Mouse (Mus musculus): ENCODE measurements around the gene Mrpl47. TPM values are rescaled to one million over a fixed set of nuclear protein-coding genes. Genes with fewer than 3 reads are reported as not detected.

Gene Mrpl47
- polyA plus RNA-seq, 1 experiment from 2014 or later = 42.1 TPM

DNA sequence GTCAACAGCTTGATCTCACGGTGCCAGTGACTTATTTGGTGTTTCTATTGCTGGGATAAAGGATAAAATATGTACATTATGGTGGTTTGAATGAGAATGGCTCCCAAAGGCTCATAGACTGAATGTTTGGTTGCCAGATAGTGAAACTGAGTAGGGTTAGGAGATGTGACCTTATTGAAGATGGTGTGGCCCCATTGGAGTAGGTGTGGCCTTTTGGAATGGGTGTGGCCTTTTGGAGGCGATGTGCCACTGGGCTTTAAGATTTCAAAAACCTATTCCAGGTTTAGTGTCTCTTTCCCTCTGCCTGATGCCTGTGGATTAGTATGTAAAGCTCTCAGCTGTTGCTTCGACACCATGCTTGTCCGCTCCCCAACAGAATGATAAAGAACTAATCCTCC is 41.8 kb downstream of the Mrpl47 start:
- 80% methylated on average over 4 of the region's 4 CpGs for WGBS
- Histone ChIP-seq H3K27ac (ENCODE audit: low read depth, low read length) (no peak overlapping the region), H3K4me1 (ENCODE audit: control insufficient read depth, insufficient read depth, low read length) (no peaks in the 10 kb centered on the region), H3K4me3 (ENCODE audit: low read depth, low read length) (no peak overlapping the region), H3K27me3 (replicated peaks; ENCODE audit: control insufficient read depth, insufficient read depth, low read length) (no peaks in the 10 kb centered on the region), H3K9me3 (replicated peaks; ENCODE audit: control insufficient read depth, low read length) (no peaks in the 10 kb centered on the region), H3K36me3 (ENCODE audit: control insufficient read depth, insufficient read depth, low read length) (no peaks in the 10 kb centered on the region), H3K4me2 (ENCODE audit: low read length) (no peak overlapping the region), H3K9ac (ENCODE audit: low read length) (no peak overlapping the region)
- ATAC-seq = no peak
- no peak for DNase-seq (ENCODE audit: low spot score)

GRCm38 (mm10) chr3:32694737-32695582 is 42.4 kb downstream of the Mrpl47 start:
- H3K9ac ChIP-seq (ENCODE audit: low read length) = no peak overlapping the region
- DNase-seq (ENCODE audit: low spot score) (no peak), ATAC-seq (no peak)
- no peak overlapping the region for H3K4me2 ChIP-seq (ENCODE audit: low read length)
- H3K4me3 ChIP-seq (ENCODE audit: low read depth, low read length) = no peak overlapping the region
- H3K27me3 ChIP-seq (replicated peaks; ENCODE audit: control insufficient read depth, insufficient read depth, low read length) = no peaks in the 10 kb centered on the region
- no peaks in the 10 kb centered on the region for H3K9me3 ChIP-seq (replicated peaks; ENCODE audit: control insufficient read depth, low read length)
- WGBS = 80% methylated on average over 12 of the region's 12 CpGs
- no peaks in the 10 kb centered on the region for H3K4me1 ChIP-seq (ENCODE audit: control insufficient read depth, insufficient read depth, low read length)
- no peak overlapping the region for H3K27ac ChIP-seq (ENCODE audit: low read depth, low read length)
- no peaks in the 10 kb centered on the region for H3K36me3 ChIP-seq (ENCODE audit: control insufficient read depth, insufficient read depth, low read length)

DNA sequence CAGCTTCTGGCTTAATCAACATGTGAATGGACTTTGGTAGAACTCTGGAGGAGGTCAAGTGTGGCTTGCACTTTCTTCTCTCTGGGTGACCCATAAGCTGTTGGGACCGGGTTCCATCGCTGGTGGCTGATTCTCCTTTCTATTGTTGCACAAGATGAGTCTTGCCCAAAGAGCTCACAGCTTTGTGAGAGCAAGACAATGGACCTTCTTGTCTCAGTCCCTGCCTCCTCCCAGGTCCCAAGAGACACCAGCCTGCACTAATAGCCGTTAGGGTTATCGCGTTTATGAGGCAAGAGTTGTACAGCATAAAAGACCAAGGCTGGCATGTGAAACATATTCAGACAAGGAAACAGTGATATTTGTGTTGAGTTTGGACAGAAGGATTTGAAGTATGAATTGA is 43.2 kb downstream of the Mrpl47 start:
- H3K27me3 ChIP-seq (replicated peaks; ENCODE audit: control insufficient read depth, insufficient read depth, low read length) = no peaks in the 10 kb centered on the region
- H3K27ac ChIP-seq (ENCODE audit: low read depth, low read length) = no peak overlapping the region
- no peak overlapping the region for H3K4me2 ChIP-seq (ENCODE audit: low read length)
- H3K36me3 ChIP-seq (ENCODE audit: control insufficient read depth, insufficient read depth, low read length) = no peaks in the 10 kb centered on the region
- H3K4me1 ChIP-seq (ENCODE audit: control insufficient read depth, insufficient read depth, low read length) = no peaks in the 10 kb centered on the region
- no peak overlapping the region for H3K9ac ChIP-seq (ENCODE audit: low read length)
- WGBS = 49% methylated on average over 5 of the region's 5 CpGs
- no peak for DNase-seq (ENCODE audit: low spot score)
- no peaks in the 10 kb centered on the region for H3K9me3 ChIP-seq (replicated peaks; ENCODE audit: control insufficient read depth, low read length)
- ATAC-seq = no peak
- H3K4me3 ChIP-seq (ENCODE audit: low read depth, low read length) = no peak overlapping the region

- Histone ChIP-seq H3K36me3 (ENCODE audit: control insufficient read depth, insufficient read depth, low read length) (no peaks in the 10 kb centered on the region), H3K4me1 (ENCODE audit: control insufficient read depth, insufficient read depth, low read length) (no peaks in the 10 kb centered on the region), H3K27ac (ENCODE audit: low read depth, low read length) (no peak overlapping the region), H3K9ac (ENCODE audit: low read length) (no peak overlapping the region), H3K4me2 (ENCODE audit: low read length) (no peak overlapping the region), H3K9me3 (replicated peaks; ENCODE audit: control insufficient read depth, low read length) (no peaks in the 10 kb centered on the region), H3K27me3 (replicated peaks; ENCODE audit: control insufficient read depth, insufficient read depth, low read length) (no peaks in the 10 kb centered on the region), H3K4me3 (ENCODE audit: low read depth, low read length) (no peak overlapping the region)
- 71% methylated on average over 5 of the region's 5 CpGs for WGBS
- ATAC-seq (no peak), DNase-seq (ENCODE audit: low spot score) (no peak)
These were observed 45.6 kb downstream of the Mrpl47 start for GRCm38 (mm10) chr3:32691841-32692240.

DNA sequence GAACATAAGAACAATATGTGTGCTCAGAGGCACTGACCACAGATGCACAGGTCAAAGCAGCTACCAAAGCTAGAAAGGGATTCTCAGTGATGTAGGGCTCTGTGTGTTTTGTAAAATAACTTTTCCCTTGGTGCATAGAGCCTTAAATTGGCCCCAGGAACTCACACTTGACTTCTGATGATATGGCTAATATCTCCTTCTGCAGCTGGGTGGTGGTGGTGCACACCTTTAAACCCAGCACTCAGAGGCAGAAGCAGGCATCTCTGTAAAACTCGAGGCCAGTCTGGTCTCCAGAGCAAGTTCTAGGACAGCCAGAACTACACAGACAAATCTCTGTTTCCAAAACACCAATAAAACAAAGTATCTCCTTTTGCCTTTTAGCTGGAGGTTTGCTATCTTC is 46.5 kb downstream of the Mrpl47 start:
- Histone ChIP-seq H3K9me3 (replicated peaks; ENCODE audit: control insufficient read depth, low read length) (no peaks in the 10 kb centered on the region), H3K4me2 (ENCODE audit: low read length) (no peak overlapping the region), H3K9ac (ENCODE audit: low read length) (no peak overlapping the region), H3K27ac (ENCODE audit: low read depth, low read length) (no peak overlapping the region), H3K4me1 (ENCODE audit: control insufficient read depth, insufficient read depth, low read length) (no peaks in the 10 kb centered on the region), H3K36me3 (ENCODE audit: control insufficient read depth, insufficient read depth, low read length) (no peaks in the 10 kb centered on the region), H3K27me3 (replicated peaks; ENCODE audit: control insufficient read depth, insufficient read depth, low read length) (no peaks in the 10 kb centered on the region), H3K4me3 (ENCODE audit: low read depth, low read length) (no peak overlapping the region)
- DNase-seq (ENCODE audit: low spot score) (no peak), ATAC-seq (no peak)
- 45% methylated on average over 1 of the region's 1 CpGs for WGBS

DNA sequence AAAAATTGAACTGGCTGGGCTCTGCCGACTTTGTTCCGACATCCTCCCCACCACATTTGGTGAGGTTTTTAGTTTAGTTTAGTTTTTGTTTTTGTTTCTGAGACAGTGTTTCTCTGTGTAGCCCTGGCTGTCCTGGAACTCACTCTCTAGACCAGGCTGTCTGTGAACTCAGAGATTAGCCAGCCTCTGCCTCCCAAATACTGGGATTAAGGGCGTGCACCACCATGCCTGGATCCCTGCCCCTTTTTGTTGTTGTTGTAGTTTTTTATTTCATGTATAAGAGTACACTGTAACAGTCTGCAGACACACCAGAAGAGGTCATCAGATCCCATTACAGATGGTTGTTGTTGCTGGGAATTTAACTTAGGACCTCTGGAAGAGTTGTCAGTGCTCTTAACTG is 47.4 kb downstream of the Mrpl47 start:
- DNase-seq (ENCODE audit: low spot score) (no peak), ATAC-seq (no peak)
- Histone ChIP-seq H3K4me3 (ENCODE audit: low read depth, low read length) (no peak overlapping the region), H3K4me2 (ENCODE audit: low read length) (no peak overlapping the region), H3K27ac (ENCODE audit: low read depth, low read length) (no peak overlapping the region), H3K36me3 (ENCODE audit: control insufficient read depth, insufficient read depth, low read length) (no peaks in the 10 kb centered on the region), H3K27me3 (replicated peaks; ENCODE audit: control insufficient read depth, insufficient read depth, low read length) (no peaks in the 10 kb centered on the region), H3K4me1 (ENCODE audit: control insufficient read depth, insufficient read depth, low read length) (no peaks in the 10 kb centered on the region), H3K9ac (ENCODE audit: low read length) (no peak overlapping the region), H3K9me3 (replicated peaks; ENCODE audit: control insufficient read depth, low read length) (no peaks in the 10 kb centered on the region)
- WGBS = 91% methylated on average over 3 of the region's 3 CpGs

DNA sequence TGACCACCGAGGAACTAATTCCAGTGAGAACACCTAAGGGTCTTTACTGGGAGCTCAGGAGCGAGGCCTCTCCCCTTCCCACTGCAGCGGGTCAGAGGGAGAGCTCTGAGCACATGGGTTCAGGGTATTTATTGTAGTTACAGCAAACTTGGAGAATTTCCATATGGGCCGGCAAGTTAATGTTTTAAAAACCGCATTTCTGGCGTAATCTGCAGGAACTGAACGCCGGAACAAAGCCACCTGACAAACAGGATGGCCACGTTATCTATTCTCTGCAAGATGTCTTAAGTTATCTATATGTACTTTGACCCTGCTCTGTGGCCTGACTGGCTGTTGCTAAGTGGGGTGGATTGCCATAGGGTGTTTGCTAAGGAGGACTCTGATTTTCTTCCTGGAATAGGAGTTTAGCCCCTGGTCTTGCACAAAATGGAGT is 47.8 kb downstream of the Mrpl47 start:
- Histone ChIP-seq H3K4me1 (ENCODE audit: control insufficient read depth, insufficient read depth, low read length) (no peaks in the 10 kb centered on the region), H3K27me3 (replicated peaks; ENCODE audit: control insufficient read depth, insufficient read depth, low read length) (no peaks in the 10 kb centered on the region), H3K9ac (ENCODE audit: low read length) (no peak overlapping the region), H3K9me3 (replicated peaks; ENCODE audit: control insufficient read depth, low read length) (no peaks in the 10 kb centered on the region), H3K4me3 (ENCODE audit: low read depth, low read length) (no peak overlapping the region), H3K36me3 (ENCODE audit: control insufficient read depth, insufficient read depth, low read length) (no peaks in the 10 kb centered on the region), H3K27ac (ENCODE audit: low read depth, low read length) (no peak overlapping the region), H3K4me2 (ENCODE audit: low read length) (no peak overlapping the region)
- ATAC-seq (no peak), DNase-seq (ENCODE audit: low spot score) (no peak)
- 89% methylated on average over 9 of the region's 9 CpGs for WGBS

DNA sequence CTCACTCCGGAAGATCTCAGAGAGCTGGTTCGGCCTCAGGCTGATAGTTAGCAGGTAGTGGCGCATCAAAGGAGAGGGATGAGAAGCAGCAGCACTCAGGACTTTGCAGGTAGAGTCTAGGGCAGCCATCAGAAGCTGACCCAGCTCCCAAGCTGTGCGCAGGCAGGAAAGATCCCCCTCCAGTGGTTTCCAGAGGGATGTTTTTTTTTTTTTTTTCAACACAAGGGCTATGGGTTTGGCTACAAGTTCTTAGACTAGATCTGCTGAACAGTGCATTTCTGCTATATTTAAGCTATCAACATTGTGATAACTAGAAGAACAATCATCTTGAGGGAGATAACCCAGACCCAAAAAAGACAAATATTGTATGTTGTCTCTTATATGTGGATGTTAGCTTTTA is 50.2 kb downstream of the Mrpl47 start:
- Histone ChIP-seq H3K27ac (ENCODE audit: low read depth, low read length) (no peak overlapping the region), H3K36me3 (ENCODE audit: control insufficient read depth, insufficient read depth, low read length) (no peaks in the 10 kb centered on the region), H3K27me3 (replicated peaks; ENCODE audit: control insufficient read depth, insufficient read depth, low read length) (no peaks in the 10 kb centered on the region), H3K9ac (ENCODE audit: low read length) (no peak overlapping the region), H3K4me2 (ENCODE audit: low read length) (no peak overlapping the region), H3K4me1 (ENCODE audit: control insufficient read depth, insufficient read depth, low read length) (no peaks in the 10 kb centered on the region), H3K4me3 (ENCODE audit: low read depth, low read length) (no peak overlapping the region), H3K9me3 (replicated peaks; ENCODE audit: control insufficient read depth, low read length) (no peaks in the 10 kb centered on the region)
- DNase-seq (ENCODE audit: low spot score) (no peak), ATAC-seq (no peak)
- WGBS = 73% methylated on average over 4 of the region's 4 CpGs

- WGBS = 54% methylated on average over 1 of the region's 1 CpGs
- DNase-seq (ENCODE audit: low spot score) (no peak), ATAC-seq (no peak)
- Histone ChIP-seq H3K27me3 (replicated peaks; ENCODE audit: control insufficient read depth, insufficient read depth, low read length) (no peaks in the 10 kb centered on the region), H3K36me3 (ENCODE audit: control insufficient read depth, insufficient read depth, low read length) (no peaks in the 10 kb centered on the region), H3K27ac (ENCODE audit: low read depth, low read length) (no peak overlapping the region), H3K9me3 (replicated peaks; ENCODE audit: control insufficient read depth, low read length) (no peaks in the 10 kb centered on the region), H3K9ac (ENCODE audit: low read length) (no peak overlapping the region), H3K4me1 (ENCODE audit: control insufficient read depth, insufficient read depth, low read length) (no peaks in the 10 kb centered on the region), H3K4me2 (ENCODE audit: low read length) (no peak overlapping the region), H3K4me3 (ENCODE audit: low read depth, low read length) (no peak overlapping the region)
These were observed 50.9 kb downstream of the Mrpl47 start for GRCm38 (mm10) chr3:32686537-32686936.
